Mouse (Mus musculus) spleen, postnatal 4 days (tissue): ENCODE data around the gene Gm45021.

Experiments
- DNase-seq, 2 experiments: peaks; one replicate each; pipeline ENCODE4 v3.0.0; 2022; ENCODE audit warnings: low spot score in 2 of 2

Gm45021 gene

DNA sequence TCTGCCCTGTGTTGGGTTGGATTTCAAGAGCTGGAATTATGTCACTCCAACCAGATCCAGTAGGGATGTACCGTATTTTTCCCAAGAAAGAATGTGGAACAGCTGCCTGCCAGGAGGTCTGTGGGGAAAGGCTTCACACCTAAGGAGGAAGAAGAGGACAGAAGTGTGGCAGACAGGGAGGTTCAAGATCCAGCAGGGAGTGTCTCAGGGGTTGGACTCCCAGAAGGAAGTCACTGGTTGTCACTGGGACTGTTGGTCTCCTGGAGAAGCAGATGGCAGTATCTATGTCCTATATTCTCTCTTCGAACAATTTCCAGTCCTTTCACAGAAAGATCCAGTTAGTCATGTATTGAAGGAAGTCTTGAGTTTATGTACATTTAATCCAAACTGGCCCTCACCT lies 58.2 kb downstream of the Gm45021 start:
- no peak for DNase-seq

DNA sequence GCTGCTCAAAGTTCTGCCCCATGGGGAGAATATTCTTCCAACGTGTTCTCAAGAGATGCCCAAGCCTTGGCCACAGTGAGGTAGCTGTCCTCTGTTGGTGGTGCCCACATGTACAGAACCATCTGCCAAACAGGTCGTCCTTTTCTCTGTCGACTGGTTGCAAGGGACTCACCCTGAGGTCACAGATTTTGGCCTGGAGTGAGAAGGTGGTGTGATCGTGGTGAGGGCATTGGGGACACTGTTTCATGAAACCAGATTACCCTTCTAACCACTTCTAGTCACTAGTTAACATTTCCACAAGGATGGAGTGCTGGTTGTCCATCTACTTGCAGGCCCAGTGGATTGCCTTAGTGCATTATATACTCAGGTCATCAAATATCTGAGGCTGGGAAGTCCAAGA lies 59.4 kb downstream of the Gm45021 start:
- no peak for DNase-seq

DNA sequence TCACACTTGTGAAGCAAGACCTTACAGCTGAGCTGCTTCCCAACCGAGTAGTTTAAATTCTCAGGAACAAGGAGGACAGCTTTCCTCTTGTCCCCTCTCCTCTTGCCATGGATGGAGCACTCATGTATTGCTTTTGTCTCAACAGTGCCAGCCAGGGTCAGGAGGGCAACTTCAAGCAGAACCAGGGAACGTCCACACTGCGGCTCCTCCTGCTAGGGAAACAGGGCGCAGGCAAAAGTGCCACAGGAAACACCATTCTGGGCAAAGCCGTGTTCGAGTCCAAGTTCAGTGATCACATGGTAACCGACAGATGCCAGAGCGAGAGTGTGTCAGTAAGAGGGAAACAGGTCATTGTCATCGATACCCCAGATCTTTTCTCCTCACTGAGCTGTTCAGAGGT lies 60.6 kb downstream of the Gm45021 start:
- no peak for DNase-seq

DNA sequence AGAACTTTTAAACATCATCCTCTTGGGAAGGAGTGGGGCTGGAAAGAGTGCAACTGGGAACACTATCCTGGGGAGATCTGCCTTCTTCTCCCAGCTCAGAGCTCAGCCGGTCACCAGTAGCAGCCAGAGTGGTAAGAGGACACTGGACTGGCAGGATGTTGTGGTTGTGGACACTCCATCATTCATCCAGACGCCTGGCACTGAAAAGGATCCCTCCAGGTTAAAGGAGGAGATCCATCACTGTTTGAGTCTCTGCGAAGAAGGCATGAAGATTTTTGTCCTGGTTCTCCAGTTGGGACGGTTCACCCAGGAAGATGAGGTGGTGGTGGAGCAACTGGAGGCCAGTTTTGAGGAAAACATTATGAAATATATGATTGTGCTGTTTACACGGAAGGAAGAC lies 69.3 kb downstream of the Gm45021 start:
- no peak for DNase-seq
